22 mouse cellular contexts compared by ENCODE assay signal in genomic region chr5:3870161-3870560, GRCm38 (mm10). TPM values are rescaled to one million over a fixed set of nuclear protein-coding genes. Genes with fewer than 3 reads are reported as not detected.
DNase-seq lines count a peak whose midpoint lies in the region.
"Had no signal": no experiment of that assay in that cellular context is flagged by ENCODE, and none has a peak within 500 bp of the region (broad histone marks: within the 10 kb centered on the region; RNA-seq: fewer than 3 reads in every experiment).

No protein-coding gene starts in this region.

- peak; percentile 12 for DNase-seq in ovary, adult 18-20 months (ENCODE audit: low spot score)
- DNase-seq in ovary, postnatal 14 days (ENCODE audit: low spot score): no peak
- DNase-seq in Muller cell, postnatal 12 days (ENCODE audit: inconsistent ontology term): peak; percentile 51
- DNase-seq in adrenal gland, postnatal 25 days: peak; percentile 8
- no peak for DNase-seq in left cerebral cortex, postnatal 25 days (ENCODE audit: low spot score in 2 of 2)
- DNase-seq in limb, embryonic 10.5 days (ENCODE audit: low spot score): no peak
- DNase-seq in urinary bladder, adult 2 months (ENCODE audit: low spot score): no peak
- DNase-seq: cerebellum, adult 11-12 months; cerebellum, adult 9-10 months; cerebellum, postnatal 25 days; forebrain, postnatal 0 days; gastrocnemius, postnatal 14 days; heart, postnatal 36 days; kidney, adult 2 months had no signal

- H3K27me3 ChIP-seq in limb, embryonic 10.5 days (ENCODE audit: low read depth, poor library complexity, severe bottlenecking): no peaks in the 10 kb centered on the region
- H3K27me3 ChIP-seq: CH12.LX; embryonic facial prominence, embryonic 12.5 days; forebrain, embryonic 12.5 days; heart, embryonic 13.5 days; hindbrain, embryonic 15.5 days had no signal

- H3K9me3 ChIP-seq in limb, embryonic 10.5 days (replicated peaks): no peaks in the 10 kb centered on the region
- H3K9me3 ChIP-seq: embryonic facial prominence, embryonic 12.5 days; forebrain, embryonic 12.5 days; heart, embryonic 13.5 days; hindbrain, embryonic 15.5 days had no signal

- no peaks in the 10 kb centered on the region for H3K36me3 ChIP-seq in limb, embryonic 10.5 days
- H3K36me3 ChIP-seq: embryonic facial prominence, embryonic 12.5 days; forebrain, embryonic 12.5 days; heart, embryonic 13.5 days; hindbrain, embryonic 15.5 days had no signal

- intact Hi-C loops in left cerebral cortex, postnatal 25 days (cut with DNase I): no loop called here

- H3K27ac ChIP-seq in limb, embryonic 10.5 days: no peak overlapping the region
- H3K27ac ChIP-seq: embryonic facial prominence, embryonic 12.5 days; forebrain, embryonic 12.5 days; heart, embryonic 13.5 days; hindbrain, embryonic 15.5 days had no signal

- 76% methylated on average over 4 of the region's 4 CpGs for WGBS in limb, embryonic 10.5 days

- H3K4me1 ChIP-seq in limb, embryonic 10.5 days: no peaks in the 10 kb centered on the region
- H3K4me1 ChIP-seq: embryonic facial prominence, embryonic 12.5 days; forebrain, embryonic 12.5 days; hindbrain, embryonic 15.5 days had no signal

- H3K4me3 ChIP-seq in limb, embryonic 10.5 days: no peak overlapping the region
- H3K4me3 ChIP-seq: embryonic facial prominence, embryonic 12.5 days; forebrain, embryonic 12.5 days; heart, embryonic 13.5 days; hindbrain, embryonic 15.5 days had no signal

RNA-seq across cellular contexts. Expression of gene Mterf1a, which starts 23.6 kb away (rescaled TPM):
- 7.0 and 9.4 TPM in 2 replicates for total RNA-seq in adrenal gland, postnatal 25 days (2021)
- total RNA-seq in left cerebral cortex, postnatal 25 days (2021): 1 to 10 TPM; 8.4 to 9.1 TPM
- polyA plus RNA-seq in limb, embryonic 10.5 days (2016; fragmentation: Nextera tagmentation; extraction: Ambion mirVana): 6.9 and 9.4 TPM in 2 replicates
- polyA plus RNA-seq in urinary bladder, adult 2 months (2012; rRNA removed): 6.2 and 7.2 TPM in 2 replicates

RNA-seq across cellular contexts. Expression of gene Lrrd1, which starts 25.2 kb away (rescaled TPM):
- not detected in 2 replicates for total RNA-seq in adrenal gland, postnatal 25 days (2021)
- total RNA-seq in left cerebral cortex, postnatal 25 days (2021): under 1 TPM in 1 of 2 experiments, not detected in 1; 0.14 TPM
- polyA plus RNA-seq in limb, embryonic 10.5 days (2016; fragmentation: Nextera tagmentation; extraction: Ambion mirVana): 0.08 TPM in 1 of 2 replicates, not detected in the other
- not detected in 2 replicates for polyA plus RNA-seq in urinary bladder, adult 2 months (2012; rRNA removed)
- total RNA-seq: CH12.LX; forebrain, postnatal 0 days; gastrocnemius, adult 18-20 months; gastrocnemius, postnatal 14 days; heart, postnatal 36 days had no signal
- polyA plus RNA-seq: forebrain, postnatal 0 days; gonadal fat pad, adult 2 months; intestine, embryonic 16.5 days had no signal

RNA-seq across cellular contexts. Expression of gene Akap9, which starts 57.7 kb away (rescaled TPM):
- 86.3 and 113 TPM in 2 replicates for total RNA-seq in adrenal gland, postnatal 25 days (2021)
- total RNA-seq in left cerebral cortex, postnatal 25 days (2021): 100 to 1,000 TPM in 1 of 2 experiments, 10 to 100 TPM in 1; 74.1 to 102 TPM
- 89.1 and 130 TPM in 2 replicates for polyA plus RNA-seq in limb, embryonic 10.5 days (2016; fragmentation: Nextera tagmentation; extraction: Ambion mirVana)
- 28.4 and 29.4 TPM in 2 replicates for polyA plus RNA-seq in urinary bladder, adult 2 months (2012; rRNA removed)

Comparison
In these comparisons a context has a peak if more than half of its experiments do, and no peak if none do; other contexts are left out.
1. DNase-seq: peak in ovary, adult 18-20 months (single experiment), Muller cell, postnatal 12 days (single experiment) and adrenal gland, postnatal 25 days (single experiment); none in ovary, postnatal 14 days (single experiment), left cerebral cortex, postnatal 25 days (0 of 2), limb, embryonic 10.5 days (single experiment) and urinary bladder, adult 2 months (single experiment).